Mouse (Mus musculus) cerebellum, adult 2 months (tissue): Measurements from ENCODE around the gene Fam221b.

Experiments used
- CTCF ChIP-seq: fragments of 200-500 bp; IDR thresholded peaks from 2 replicates; pipeline ENCODE4 v1.5.1; 2011; ENCODE audit warnings: low read depth, mild to moderate bottlenecking, control low read depth, low read length, moderate library complexity, borderline replicate concordance; ENCODE audit not compliant: insufficient read depth
- POLR2A ChIP-seq: fragments of 200-500 bp; IDR thresholded peaks from 2 replicates; pipeline ENCODE4 v1.6.1; 2011; ENCODE audit warnings: low read length, control low read depth, borderline replicate concordance; ENCODE audit not compliant: insufficient read depth

DNA sequence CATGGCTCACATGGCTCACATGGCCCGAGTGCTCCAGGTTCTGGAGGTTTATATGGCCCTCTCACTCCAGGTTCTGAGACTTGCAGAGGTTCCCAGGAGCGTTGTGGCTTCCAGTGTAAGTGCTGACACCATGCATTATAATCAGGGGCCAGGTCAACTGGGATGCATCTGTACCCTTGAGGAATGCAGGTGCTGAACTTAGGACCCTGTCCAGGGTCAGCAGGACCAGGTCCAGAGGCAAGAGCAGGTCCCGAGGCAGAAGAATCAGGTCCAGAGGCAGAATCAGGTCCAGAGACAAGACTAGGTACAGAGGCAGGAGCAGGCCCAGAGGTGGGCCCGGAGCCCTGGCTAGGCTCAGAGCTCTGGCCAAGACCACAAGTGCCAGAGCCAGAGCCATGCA lies 16.2 kb downstream of the Fam221b start:
- TF ChIP-seq CTCF (no peak), POLR2A (no peak)
